Mouse (Mus musculus): ENCODE measurements around the gene Ifna1. TPM values are rescaled to one million over a fixed set of nuclear protein-coding genes. Genes with fewer than 3 reads are reported as not detected.

Ifna1 gene
- total and polyA plus RNA-seq, 3 experiments = not detected

DNA sequence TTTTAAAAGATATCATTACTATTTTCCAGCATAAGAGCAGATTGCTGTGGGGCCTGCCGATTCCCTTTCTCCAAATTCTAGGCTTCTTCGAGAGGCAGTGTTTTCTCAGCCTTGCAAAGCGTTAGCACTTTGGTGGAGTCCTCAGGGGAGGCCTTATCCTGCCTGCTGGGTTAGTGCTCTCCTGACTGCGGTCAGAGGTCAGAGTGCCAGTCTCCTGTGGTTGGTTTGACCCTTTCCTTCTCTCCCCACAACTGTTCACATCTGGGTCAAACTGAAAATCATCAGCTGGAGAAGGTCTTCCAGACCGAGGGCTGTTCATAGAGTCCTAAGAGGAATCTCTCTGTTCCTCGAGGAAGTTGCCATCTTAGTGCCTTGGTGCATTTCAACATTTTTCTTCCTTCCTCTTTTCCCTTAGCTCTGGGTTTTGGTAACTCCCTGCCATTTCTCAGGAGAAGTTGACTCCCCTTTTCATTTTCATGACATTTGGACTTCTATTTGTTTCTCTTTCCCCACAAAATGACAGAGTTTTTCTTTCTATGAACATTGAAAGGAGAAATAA is 15.2 kb downstream of the Ifna1 start:
- Histone ChIP-seq H3K27ac (ENCODE audit: insufficient read depth, low read depth) (no peak overlapping the region), H3K9me3 (replicated peaks; ENCODE audit: low read length) (no peaks in the 10 kb centered on the region), H3K4me1 (ENCODE audit: control insufficient read depth in 1 of 2, insufficient read depth in 2 of 2) (peaks cover 0 to 32% of the 10 kb centered on the region in 2 experiments; a peak in 2 of 4 replicates), H3K9ac (ENCODE audit: insufficient read depth, low read depth) (no peak overlapping the region), H3K4me2 (ENCODE audit: insufficient read depth, low read depth, poor library complexity, severe bottlenecking) (peak overlapping the region; percentile 88), H3K4me3 (replicated peaks in 1 of 3; ENCODE audit: low read depth in 2 of 3, low read length in 2 of 3, poor library complexity in 1 of 3) (no peak overlapping the region), H3K27me3 (replicated peaks) (peaks cover 48% of the 10 kb centered on the region), H3K79me2 (replicated peaks; ENCODE audit: control insufficient read depth, extremely low read depth, insufficient read depth, poor library complexity, severe bottlenecking) (no peaks in the 10 kb centered on the region), H3K36me3 (replicated peaks in 1 of 2; ENCODE audit: control insufficient read depth in 1 of 2, insufficient read depth in 1 of 2, low read length in 1 of 2) (no peaks in the 10 kb centered on the region)
- dilution Hi-C loops (cut with MboI; ENCODE audit: extremely low pct_ligation_motif_present, extremely low pct_unique_long_range_greater_than_20kb, low sequenced_read_pairs) = no loop called here
- in situ Hi-C loops (cut with MboI; ENCODE audit: low pct_ligation_motif_present, low pct_unique_long_range_greater_than_20kb, low sequenced_read_pairs) = no loop called here
- DNase-seq (ENCODE audit: extremely low read depth) = peak; percentile 14
- TF ChIP-seq IRF4 (IDR thresholded peaks at IDR 0.05; ENCODE audit: low read depth, low read length) (no peak), RCOR1 (conservative IDR thresholded peaks at IDR 0.05; ENCODE audit: low read depth, low read length) (no peak), CTCF (conservative IDR thresholded peaks at IDR 0.05 in 1 of 2, IDR thresholded peaks at IDR 0.05 in 1 of 2; ENCODE audit: low read depth in 2 of 2, low read length in 2 of 2) (no peak), CHD2 (IDR thresholded peaks at IDR 0.05; ENCODE audit: low read length) (no peak)

DNA sequence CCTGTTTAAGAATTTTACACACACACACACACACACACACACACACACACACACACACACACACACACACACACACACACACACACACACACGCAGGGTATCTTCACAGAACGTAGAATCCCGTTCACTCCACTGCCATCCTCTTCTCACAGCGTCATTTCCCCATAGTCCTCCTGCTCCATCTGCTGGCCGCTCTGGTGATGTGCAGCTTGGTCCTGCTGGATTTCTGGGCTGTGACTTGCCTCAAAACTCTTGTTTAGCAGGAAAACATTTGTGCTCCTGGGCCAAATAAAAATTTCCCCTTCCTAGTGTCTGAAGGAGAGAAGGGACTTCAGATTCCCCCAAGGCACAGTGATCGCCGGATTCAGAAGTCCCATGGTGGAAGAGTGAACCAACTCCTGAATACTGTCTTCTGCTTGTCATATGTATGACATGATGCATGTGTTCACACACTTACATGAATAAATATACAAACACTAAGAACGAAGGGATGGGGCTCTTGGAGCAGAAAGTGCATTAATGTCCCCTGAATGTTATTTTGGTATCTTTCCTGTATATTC is 17.6 kb downstream of the Ifna1 start:
- peak overlapping the region; percentile 41 for H3K9ac ChIP-seq (ENCODE audit: insufficient read depth, low read depth)
- DNase-seq (ENCODE audit: extremely low read depth) = peak; percentile 75
- peaks cover 31% of the 10 kb centered on the region for H3K27me3 ChIP-seq (replicated peaks)
- no peaks in the 10 kb centered on the region for H3K79me2 ChIP-seq (replicated peaks; ENCODE audit: control insufficient read depth, extremely low read depth, insufficient read depth, poor library complexity, severe bottlenecking)
- dilution Hi-C loops (cut with MboI; ENCODE audit: extremely low pct_ligation_motif_present, extremely low pct_unique_long_range_greater_than_20kb, low sequenced_read_pairs) = no loop called here
- peak overlapping the region; percentile 57 to 65 (median 64) for H3K4me3 ChIP-seq (replicated peaks in 1 of 3; ENCODE audit: low read depth in 2 of 3, low read length in 2 of 3, poor library complexity in 1 of 3)
- peak overlapping the region; percentile 86 for H3K4me2 ChIP-seq (ENCODE audit: insufficient read depth, low read depth, poor library complexity, severe bottlenecking)
- H3K9me3 ChIP-seq (replicated peaks; ENCODE audit: low read length) = peaks cover 2% of the 10 kb centered on the region
- in situ Hi-C loops (cut with MboI; ENCODE audit: low pct_ligation_motif_present, low pct_unique_long_range_greater_than_20kb, low sequenced_read_pairs) = no loop called here
- H3K27ac ChIP-seq (ENCODE audit: insufficient read depth, low read depth) = no peak overlapping the region
- H3K36me3 ChIP-seq (replicated peaks in 1 of 2; ENCODE audit: control insufficient read depth in 1 of 2, insufficient read depth in 1 of 2, low read length in 1 of 2) = no peaks in the 10 kb centered on the region
- peaks cover 0 to 32% of the 10 kb centered on the region in 2 experiments; a peak in 2 of 4 replicates for H3K4me1 ChIP-seq (ENCODE audit: control insufficient read depth in 1 of 2, insufficient read depth in 2 of 2)
- TF ChIP-seq CHD2 (IDR thresholded peaks at IDR 0.05; ENCODE audit: low read length) (no peak), IRF4 (IDR thresholded peaks at IDR 0.05; ENCODE audit: low read depth, low read length) (peak; percentile 47; the same call in 1 of the 2 replicates), SIN3A (IDR thresholded peaks at IDR 0.05; ENCODE audit: low read length) (no peak), ZNF384 (IDR thresholded peaks at IDR 0.05; ENCODE audit: low read depth, low read length) (no peak), ELF1 (IDR thresholded peaks at IDR 0.05; ENCODE audit: low read depth, low read length) (0 out of 2 replicates have a peak, but pooled peaks have one; percentile 21), MXI1 (IDR thresholded peaks at IDR 0.05; ENCODE audit: low read depth, low read length) (peak; percentile 50; the same call in 1 of the 2 replicates), ZC3H11A (IDR thresholded peaks at IDR 0.05; ENCODE audit: low read depth, low read length) (no peak), ZMIZ1 (IDR thresholded peaks at IDR 0.05; ENCODE audit: low read depth, low read length) (no peak), TBP (conservative IDR thresholded peaks at IDR 0.05; ENCODE audit: low read depth, low read length) (no peak), JUN (IDR thresholded peaks at IDR 0.05; ENCODE audit: insufficient read depth, low read depth, low read length) (no peak), CTCF (conservative IDR thresholded peaks at IDR 0.05 in 1 of 2, IDR thresholded peaks at IDR 0.05 in 1 of 2; ENCODE audit: low read depth in 2 of 2, low read length in 2 of 2) (peak; percentile 80 to 94), MEF2A (IDR thresholded peaks at IDR 0.05; ENCODE audit: borderline replicate concordance, low read depth, low read length) (peak; percentile 59), EP300 (IDR thresholded peaks at IDR 0.05; ENCODE audit: low read length) (no peak), MAZ (IDR thresholded peaks at IDR 0.05; ENCODE audit: low read depth, low read length) (peak; percentile 45; the same call in 1 of the 2 replicates), RAD21 (IDR thresholded peaks at IDR 0.05; ENCODE audit: low read depth, low read length) (peak; percentile 88), SMC3 (IDR thresholded peaks at IDR 0.05; ENCODE audit: low read depth, low read length) (peak; percentile 82), NRF1 (IDR thresholded peaks at IDR 0.05; ENCODE audit: low read depth, low read length) (0 out of 2 replicates have a peak, but pooled peaks have one; percentile 10), TCF12 (IDR thresholded peaks at IDR 0.05; ENCODE audit: low read depth, low read length) (0 out of 2 replicates have a peak, but pooled peaks have one; percentile 34), MYC (IDR thresholded peaks at IDR 0.05; ENCODE audit: low read depth, low read length) (0 out of 2 replicates have a peak, but pooled peaks have one; percentile 36), UBTF (IDR thresholded peaks at IDR 0.05; ENCODE audit: low read depth, low read length) (no peak), PAX5 (IDR thresholded peaks at IDR 0.05; ENCODE audit: low read length) (no peak), NELFE (IDR thresholded peaks at IDR 0.05; ENCODE audit: low read depth, low read length) (peak; percentile 65)

All from CH12.LX (cell line).